Mouse (Mus musculus) Patski (cell line): ENCODE data around the gene Polr3g. TPM values are rescaled to one million over a fixed set of nuclear protein-coding genes. Genes with fewer than 3 reads are reported as not detected.

Source experiments
- ATAC-seq: fragments of 100-300 bp; one replicate; pipeline ENCODE4 v1.8.0; 2021
- CTCF ChIA-PET: fragments of 350-600 bp; sonication (Branson Sonifier 250); formaldehyde crosslinking; loops from one replicate; lab custom pipeline; 2022; ENCODE audit warnings: inconsistent platforms; lab: Charles Lee
- POLR2A ChIA-PET: fragments of 350-600 bp; sonication (Branson Sonifier 250); formaldehyde crosslinking; loops from one replicate; lab custom pipeline; 2022; ENCODE audit warnings: antibody characterized with exemption, inconsistent platforms; lab: Charles Lee
- DNase-seq: peaks from one replicate; pipeline ENCODE4 v3.0.0-alpha.2; 2011; ENCODE audit warnings: low read depth, low spot score
- H3K27me3 ChIP-seq: fragments of 371-371 bp; one replicate; pipeline ENCODE4 v1.5.1; 2021
- CTCF ChIP-seq: fragments of 100-300 bp; IDR thresholded peaks from one replicate; pipeline ENCODE4 v1.5.1; 2021
- in situ Hi-C: fragments of 300-500 bp; cut with MboI; formaldehyde crosslinking; loops from 3 replicates; pipeline ENCODE4 v1.11.1; 2018; ENCODE audit warnings: low pct_unique_long_range_greater_than_20kb, mixed read lengths
- polyA plus RNA-seq: library from polyadenylated mRNA; unstranded; gene quantifications from one replicate; pipeline ENCODE4 v1.2.3, GENCODE M21; 2021

The Polr3g gene
- 4.0 TPM for polyA plus RNA-seq

- TF ChIP-seq CTCF = no peak
- in situ Hi-C loops = no loop called here
- ChIA-PET POLR2A (interaction anchor here (0.7 to 1.2 kb wide), 3 partner anchors 13 to 52 kb away, joined by 3 read pairs; no protein-coding TSS in a partner anchor), CTCF (interaction anchor here (0.7 to 2.7 kb wide), 5 partner anchors 12 to 72 kb away, joined by 3 to 8 read pairs (median 3); partner anchors contain the start of gene Cetn3)
- DNase-seq (peak; percentile 66), ATAC-seq (peak; percentile 96)
- no peaks in the 10 kb centered on the region for H3K27me3 ChIP-seq
These were observed at the start of gene Polr3g, which contains the start of gene Mblac2 for GRCm38 (mm10) chr13:81710775-81711545. Gene Polr3g, minus strand, starts transcription at chr13:81711013. Gene Mblac2, plus strand, starts transcription at chr13:81711341.

GRCm38 (mm10) chr13:81760379-81760778 is 49.6 kb upstream of the Polr3g start:
- ATAC-seq (peak; percentile 69), DNase-seq (no peak)
- in situ Hi-C loops = loop anchor here (5.0 to 25.0 kb wide), 4 partner anchors 116 to 1894 kb away; no protein-coding TSS in a partner anchor
- ChIA-PET CTCF (interaction anchor here (0.7 to 4.4 kb wide), 17 partner anchors 9 to 330 kb away, joined by 3 to 43 read pairs (median 4); partner anchors contain the start of genes Cetn3, Mblac2 and Polr3g), POLR2A (interaction anchor here (1.6 kb wide), 1 partner anchor 72 kb away, joined by 3 read pairs; no protein-coding TSS in a partner anchor)
- no peaks in the 10 kb centered on the region for H3K27me3 ChIP-seq
- peak; percentile 72 for TF ChIP-seq CTCF

- DNase-seq = no peak
- POLR2A ChIA-PET = no interaction called here
- TF ChIP-seq CTCF = no peak
- in situ Hi-C loops = loop anchor here (25.0 kb wide), 1 partner anchor 895 kb away; no protein-coding TSS in a partner anchor
- H3K27me3 ChIP-seq = no peaks in the 10 kb centered on the region
- no peak for ATAC-seq
- CTCF ChIA-PET = no interaction called here
These were observed 46.3 kb upstream of the Polr3g start for GRCm38 (mm10) chr13:81757058-81757660.

GRCm38 (mm10) chr13:81755324-81755723 is 44.5 kb upstream of the Polr3g start:
- DNase-seq (no peak), ATAC-seq (no peak)
- no peak for TF ChIP-seq CTCF
- H3K27me3 ChIP-seq = no peaks in the 10 kb centered on the region
- in situ Hi-C loops = loop anchor here (25.0 kb wide), 1 partner anchor 893 kb away; no protein-coding TSS in a partner anchor
- ChIA-PET CTCF (interaction anchor here (0.8 to 1.8 kb wide), 4 partner anchors 10 to 111 kb away, joined by 3 to 4 read pairs (median 3); no protein-coding TSS in a partner anchor), POLR2A (interaction anchor here (1.2 kb wide), 1 partner anchor 66 kb away, joined by 3 read pairs; no protein-coding TSS in a partner anchor)

- in situ Hi-C loops = loop anchor here (25.0 kb wide), 1 partner anchor 893 kb away; no protein-coding TSS in a partner anchor
- ChIA-PET CTCF (interaction anchor here (1.1 to 1.8 kb wide), 3 partner anchors 10 to 16 kb away, joined by 3 to 4 read pairs (median 3); no protein-coding TSS in a partner anchor), POLR2A (interaction anchor here (1.2 kb wide), 1 partner anchor 66 kb away, joined by 3 read pairs; no protein-coding TSS in a partner anchor)
- ATAC-seq (no peak), DNase-seq (no peak)
- H3K27me3 ChIP-seq = no peaks in the 10 kb centered on the region
- no peak for TF ChIP-seq CTCF
These were observed 44.1 kb upstream of the Polr3g start for GRCm38 (mm10) chr13:81754878-81755277.

GRCm38 (mm10) chr13:81744092-81744396 is 33.2 kb upstream of the Polr3g start:
- CTCF ChIA-PET = interaction anchor here (1.0 kb wide), 1 partner anchor 17 kb away, joined by 5 read pairs; no protein-coding TSS in a partner anchor
- TF ChIP-seq CTCF = no peak

GRCm38 (mm10) chr13:81743391-81744091 is 32.7 kb upstream of the Polr3g start:
- TF ChIP-seq CTCF = no peak
- ChIA-PET CTCF (no interaction called here), POLR2A (no interaction called here)
- ATAC-seq = no peak
- in situ Hi-C loops = no loop called here
- no peak for DNase-seq
- no peaks in the 10 kb centered on the region for H3K27me3 ChIP-seq

More at GRCm38 (mm10) chr13:81744092-81744396, 33.2 kb upstream of the Polr3g start:
- no peaks in the 10 kb centered on the region for H3K27me3 ChIP-seq
- DNase-seq = no peak
- ATAC-seq = no peak
- POLR2A ChIA-PET = no interaction called here
- in situ Hi-C loops = no loop called here

- ATAC-seq (no peak), DNase-seq (no peak)
- in situ Hi-C loops = no loop called here
- ChIA-PET POLR2A (interaction anchor here (1.1 kb wide), 1 partner anchor 30 kb away, joined by 3 read pairs; the partner anchor contains the start of gene Polr3g), CTCF (interaction anchor here (1.1 kb wide), 1 partner anchor 9 kb away, joined by 6 read pairs; no protein-coding TSS in a partner anchor)
- no peak for TF ChIP-seq CTCF
- H3K27me3 ChIP-seq = no peaks in the 10 kb centered on the region
These were observed 30.1 kb upstream of the Polr3g start for GRCm38 (mm10) chr13:81740898-81741297.

GRCm38 (mm10) chr13:81736606-81737005 is 25.8 kb upstream of the Polr3g start:
- ChIA-PET POLR2A (interaction anchor here (0.6 kb wide), 1 partner anchor 11 kb away, joined by 3 read pairs; no protein-coding TSS in a partner anchor), CTCF (interaction anchor here (0.9 to 1.0 kb wide), 2 partner anchors 11 to 13 kb away, joined by 3 to 4 read pairs; no protein-coding TSS in a partner anchor)
- DNase-seq = no peak
- no peaks in the 10 kb centered on the region for H3K27me3 ChIP-seq
- no peak for ATAC-seq
- TF ChIP-seq CTCF = no peak
- in situ Hi-C loops = no loop called here
